9 mouse cellular contexts compared by ENCODE assay signal in genomic region chr5:115317645-115318328, GRCm38 (mm10). TPM values are rescaled to one million over a fixed set of nuclear protein-coding genes. Genes with fewer than 3 reads are reported as not detected.
DNase-seq lines count a peak whose midpoint lies in the region; ATAC-seq and TF ChIP-seq lines count a peak whose summit lies in the region.
"Had no signal": no experiment of that assay in that cellular context is flagged by ENCODE, and none has a peak within 500 bp of the region (broad histone marks: within the 10 kb centered on the region; RNA-seq: fewer than 3 reads in every experiment).

No protein-coding gene starts in this region.

- no peak for TF ChIP-seq CTCF in kidney, adult 2 months (conservative IDR thresholded peaks at IDR 0.05; ENCODE audit: insufficient read depth, insufficient read length, low read depth, low read length)
- TF ChIP-seq CTCF in brain, embryonic 14.5 days (IDR thresholded peaks at IDR 0.05; ENCODE audit: borderline replicate concordance, extremely low read depth, insufficient read depth, insufficient read length): no peak
- TF ChIP-seq CTCF in midbrain, postnatal 0 days (IDR thresholded peaks at IDR 0.05): no peak

- H3K9me3 ChIP-seq in kidney, embryonic 15.5 days (replicated peaks): no peaks in the 10 kb centered on the region
- H3K9me3 ChIP-seq in hindbrain, embryonic 13.5 days: no peaks in the 10 kb centered on the region
- no peaks in the 10 kb centered on the region for H3K9me3 ChIP-seq in midbrain, postnatal 0 days (ENCODE audit: low read length)

- H3K4me1 ChIP-seq in kidney, embryonic 15.5 days: peaks cover 43% of the 10 kb centered on the region
- H3K4me1 ChIP-seq in kidney, adult 2 months (ENCODE audit: control insufficient read depth, insufficient read depth, low read length): 0 out of 2 replicates have a peak, but pooled peaks cover 2% of the 10 kb centered on the region
- H3K4me1 ChIP-seq in hindbrain, embryonic 13.5 days (replicated peaks): peaks cover 46% of the 10 kb centered on the region
- no peaks in the 10 kb centered on the region for H3K4me1 ChIP-seq in midbrain, postnatal 0 days (ENCODE audit: insufficient read depth, low read length)

- H3K27ac ChIP-seq in kidney, embryonic 15.5 days: peak overlapping the region; percentile 78
- no peak overlapping the region for H3K27ac ChIP-seq in kidney, adult 2 months (ENCODE audit: insufficient read depth, low read depth, low read length)
- H3K27ac ChIP-seq in hindbrain, embryonic 13.5 days: peak overlapping the region; percentile 88
- no peak overlapping the region for H3K27ac ChIP-seq in midbrain, postnatal 0 days (ENCODE audit: low read depth, low read length)

- no peak; the same call in 1 of the 2 replicates for ATAC-seq in kidney, embryonic 15.5 days (replicated peaks; ENCODE audit: low FRiP score)
- ATAC-seq in hindbrain, embryonic 13.5 days (ENCODE audit: low FRiP score): peak; percentile 68
- peak; percentile 27; the same call in 1 of the 2 replicates for ATAC-seq in midbrain, postnatal 0 days (ENCODE audit: low FRiP score)
- ATAC-seq: Patski had no signal

- H3K4me3 ChIP-seq in kidney, embryonic 15.5 days (replicated peaks): 0 out of 2 replicates have a peak overlapping the region, but pooled peaks have one; percentile 6
- no peak overlapping the region for H3K4me3 ChIP-seq in kidney, adult 2 months (ENCODE audit: insufficient read depth, low read depth, low read length)
- no peak overlapping the region for H3K4me3 ChIP-seq in hindbrain, embryonic 13.5 days
- no peak overlapping the region for H3K4me3 ChIP-seq in midbrain, postnatal 0 days (ENCODE audit: low read depth, low read length)

- H3K27me3 ChIP-seq in kidney, embryonic 15.5 days: no peaks in the 10 kb centered on the region
- H3K27me3 ChIP-seq in kidney, adult 2 months (replicated peaks; ENCODE audit: control insufficient read depth, insufficient read depth, low read length): no peaks in the 10 kb centered on the region
- no peaks in the 10 kb centered on the region for H3K27me3 ChIP-seq in hindbrain, embryonic 13.5 days
- H3K27me3 ChIP-seq in midbrain, postnatal 0 days (ENCODE audit: insufficient read depth, low read length): no peaks in the 10 kb centered on the region
- H3K27me3 ChIP-seq: Patski had no signal

- TF ChIP-seq POLR2A in kidney, adult 2 months (IDR thresholded peaks at IDR 0.05; ENCODE audit: low read depth, low read length): no peak
- TF ChIP-seq POLR2A in brain, embryonic 14.5 days (IDR thresholded peaks at IDR 0.05; ENCODE audit: borderline replicate concordance, extremely low read depth, insufficient read depth, insufficient read length, poor library complexity, severe bottlenecking): no peak

- no peaks in the 10 kb centered on the region for H3K36me3 ChIP-seq in kidney, embryonic 15.5 days
- no peaks in the 10 kb centered on the region for H3K36me3 ChIP-seq in kidney, adult 2 months (ENCODE audit: control insufficient read depth, insufficient read depth, low read length)
- H3K36me3 ChIP-seq in hindbrain, embryonic 13.5 days: no peaks in the 10 kb centered on the region
- no peaks in the 10 kb centered on the region for H3K36me3 ChIP-seq in midbrain, postnatal 0 days (ENCODE audit: insufficient read depth, low read length)

- no peak overlapping the region; the same call in 1 of the 2 replicates for H3K9ac ChIP-seq in kidney, embryonic 15.5 days
- peak overlapping the region; percentile 61; the same call in 1 of the 2 replicates for H3K9ac ChIP-seq in hindbrain, embryonic 13.5 days
- no peak overlapping the region for H3K9ac ChIP-seq in midbrain, postnatal 0 days (replicated peaks; ENCODE audit: low read length, poor library complexity, severe bottlenecking)

- no peak for DNase-seq in kidney, adult 2 months
- DNase-seq in brain, embryonic 14.5 days (ENCODE audit: low read depth): peak; percentile 81
- peak; percentile 54 for DNase-seq in midbrain, postnatal 0 days (ENCODE audit: low spot score)
- no peak for DNase-seq in layer of hippocampus, postnatal 14 days (ENCODE audit: low spot score in 2 of 2)
- no peak for DNase-seq in right cerebral cortex, adult 18-20 months
- DNase-seq in cerebellum, adult 8-10 months: no peak

- 7% methylated on average over 10 of the region's 10 CpGs for WGBS in kidney, embryonic 15.5 days
- WGBS in kidney, adult 2 months: 37% methylated on average over 10 of the region's 10 CpGs
- 5% methylated on average over 10 of the region's 10 CpGs for WGBS in hindbrain, embryonic 13.5 days
- WGBS in midbrain, postnatal 0 days: 9% methylated on average over 10 of the region's 10 CpGs

- H3K4me2 ChIP-seq in kidney, embryonic 15.5 days: peak overlapping the region; percentile 37
- H3K4me2 ChIP-seq in hindbrain, embryonic 13.5 days: peak overlapping the region; percentile 16
- H3K4me2 ChIP-seq in midbrain, postnatal 0 days (ENCODE audit: low read depth, low read length, poor library complexity, severe bottlenecking): no peak overlapping the region

RNA-seq across cellular contexts. Expression of gene Srsf9, which starts 9.2 kb away (rescaled TPM):
- polyA plus RNA-seq in kidney, embryonic 15.5 days (2015; fragmentation: Nextera tagmentation; extraction: Ambion mirVana): 301 and 315 TPM in 2 replicates
- polyA plus RNA-seq in kidney, adult 2 months (2012; rRNA removed): 39.2 and 44.8 TPM in 2 replicates
- polyA plus RNA-seq in brain, embryonic 14.5 days (2012; rRNA removed): 91.9 and 105 TPM in 2 replicates
- polyA plus RNA-seq in hindbrain, embryonic 13.5 days (2015; fragmentation: Nextera tagmentation; extraction: Ambion mirVana): 165 and 181 TPM in 2 replicates
- total RNA-seq in midbrain, postnatal 0 days (2014; rRNA removed): 44.1 and 45.5 TPM in 2 replicates
- polyA plus RNA-seq in midbrain, postnatal 0 days (2015; fragmentation: Nextera tagmentation; extraction: Ambion mirVana): 88.0 and 93.8 TPM in 2 replicates
- total RNA-seq in layer of hippocampus, postnatal 14 days (2021): 10 to 100 TPM; 82.0 to 88.2 TPM

RNA-seq across cellular contexts. Expression of gene Dynll1, which starts 17.0 kb away (rescaled TPM):
- 1,617 and 1,807 TPM in 2 replicates for polyA plus RNA-seq in kidney, embryonic 15.5 days (2015; fragmentation: Nextera tagmentation; extraction: Ambion mirVana)
- 108 and 129 TPM in 2 replicates for polyA plus RNA-seq in kidney, adult 2 months (2012; rRNA removed)
- 602 and 608 TPM in 2 replicates for polyA plus RNA-seq in brain, embryonic 14.5 days (2012; rRNA removed)
- polyA plus RNA-seq in hindbrain, embryonic 13.5 days (2015; fragmentation: Nextera tagmentation; extraction: Ambion mirVana): 1,285 and 1,377 TPM in 2 replicates
- total RNA-seq in midbrain, postnatal 0 days (2014; rRNA removed): 196 and 214 TPM in 2 replicates
- polyA plus RNA-seq in midbrain, postnatal 0 days (2015; fragmentation: Nextera tagmentation; extraction: Ambion mirVana): 893 and 930 TPM in 2 replicates
- 100 to 1,000 TPM; 770 to 901 TPM for total RNA-seq in layer of hippocampus, postnatal 14 days (2021)

RNA-seq across cellular contexts. Expression of gene Gatc, which starts 23.2 kb away (rescaled TPM):
- 27.9 and 29.2 TPM in 2 replicates for polyA plus RNA-seq in kidney, embryonic 15.5 days (2015; fragmentation: Nextera tagmentation; extraction: Ambion mirVana)
- 12.1 and 16.0 TPM in 2 replicates for polyA plus RNA-seq in kidney, adult 2 months (2012; rRNA removed)
- 26.7 and 36.9 TPM in 2 replicates for polyA plus RNA-seq in brain, embryonic 14.5 days (2012; rRNA removed)
- 31.8 and 32.6 TPM in 2 replicates for polyA plus RNA-seq in hindbrain, embryonic 13.5 days (2015; fragmentation: Nextera tagmentation; extraction: Ambion mirVana)
- 17.6 and 27.8 TPM in 2 replicates for total RNA-seq in midbrain, postnatal 0 days (2014; rRNA removed)
- 39.2 and 42.4 TPM in 2 replicates for polyA plus RNA-seq in midbrain, postnatal 0 days (2015; fragmentation: Nextera tagmentation; extraction: Ambion mirVana)
- total RNA-seq in layer of hippocampus, postnatal 14 days (2021): 10 to 100 TPM; 22.3 to 22.6 TPM

RNA-seq across cellular contexts. Expression of gene Triap1, which starts 23.2 kb away (rescaled TPM):
- polyA plus RNA-seq in kidney, embryonic 15.5 days (2015; fragmentation: Nextera tagmentation; extraction: Ambion mirVana): 56.2 and 58.2 TPM in 2 replicates
- polyA plus RNA-seq in kidney, adult 2 months (2012; rRNA removed): 15.9 and 20.1 TPM in 2 replicates
- polyA plus RNA-seq in brain, embryonic 14.5 days (2012; rRNA removed): 25.6 and 30.3 TPM in 2 replicates
- polyA plus RNA-seq in hindbrain, embryonic 13.5 days (2015; fragmentation: Nextera tagmentation; extraction: Ambion mirVana): 51.7 and 57.6 TPM in 2 replicates
- total RNA-seq in midbrain, postnatal 0 days (2014; rRNA removed): 10.7 and 16.9 TPM in 2 replicates
- 53.8 and 54.5 TPM in 2 replicates for polyA plus RNA-seq in midbrain, postnatal 0 days (2015; fragmentation: Nextera tagmentation; extraction: Ambion mirVana)
- total RNA-seq in layer of hippocampus, postnatal 14 days (2021): 10 to 100 TPM; 28.8 to 31.4 TPM

RNA-seq across cellular contexts. Expression of gene Cox6a1, which starts 31.0 kb away (rescaled TPM):
- polyA plus RNA-seq in kidney, embryonic 15.5 days (2015; fragmentation: Nextera tagmentation; extraction: Ambion mirVana): 981 and 995 TPM in 2 replicates
- polyA plus RNA-seq in kidney, adult 2 months (2012; rRNA removed): 4,626 and 5,972 TPM in 2 replicates
- polyA plus RNA-seq in brain, embryonic 14.5 days (2012; rRNA removed): 1,091 and 1,648 TPM in 2 replicates
- polyA plus RNA-seq in hindbrain, embryonic 13.5 days (2015; fragmentation: Nextera tagmentation; extraction: Ambion mirVana): 1,031 and 1,095 TPM in 2 replicates
- 1,189 and 1,342 TPM in 2 replicates for total RNA-seq in midbrain, postnatal 0 days (2014; rRNA removed)
- polyA plus RNA-seq in midbrain, postnatal 0 days (2015; fragmentation: Nextera tagmentation; extraction: Ambion mirVana): 1,504 and 1,624 TPM in 2 replicates
- total RNA-seq in layer of hippocampus, postnatal 14 days (2021): 100 to 1,000 TPM; 865 to 866 TPM

Comparison
In these comparisons a context has a peak if more than half of its experiments do, and no peak if none do; other contexts are left out.
1. H3K27ac ChIP-seq: peak in kidney, embryonic 15.5 days (single experiment) and hindbrain, embryonic 13.5 days (single experiment); none in kidney, adult 2 months (single experiment) and midbrain, postnatal 0 days (single experiment).
2. DNase-seq: peak in brain, embryonic 14.5 days (single experiment) and midbrain, postnatal 0 days (single experiment); none in kidney, adult 2 months (single experiment), layer of hippocampus, postnatal 14 days (0 of 2), right cerebral cortex, adult 18-20 months (single experiment) and cerebellum, adult 8-10 months (single experiment).